16 mouse cellular contexts compared by ENCODE assay signal in the genomic region with DNA sequence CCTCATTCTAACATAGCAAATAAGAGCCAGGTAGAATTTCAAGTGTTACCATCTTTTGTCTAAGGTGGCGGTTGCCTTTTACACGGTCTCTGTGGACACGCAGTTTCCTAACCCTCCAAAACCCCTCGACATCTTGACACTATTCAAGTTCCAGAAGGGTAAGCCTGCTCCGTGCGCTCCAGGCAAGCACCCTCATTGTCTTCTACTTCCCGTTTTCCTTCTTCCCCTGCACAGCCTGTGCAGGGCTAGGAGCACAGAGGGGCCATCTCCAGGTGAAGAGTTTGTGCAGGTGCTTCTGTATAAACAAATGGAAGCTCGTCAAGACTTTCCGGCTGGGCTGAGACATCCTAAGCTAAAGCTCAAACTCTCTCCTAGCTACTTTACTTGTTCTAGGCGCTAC. TPM values are rescaled to one million over a fixed set of nuclear protein-coding genes. Genes with fewer than 3 reads are reported as not detected.
DNase-seq lines count a peak whose midpoint lies in the region; ATAC-seq and TF ChIP-seq lines count a peak whose summit lies in the region.
"Had no signal": no experiment of that assay in that cellular context is flagged by ENCODE, and none has a peak within 500 bp of the region (broad histone marks: within the 10 kb centered on the region; RNA-seq: fewer than 3 reads in every experiment).

No protein-coding gene starts in this region.

- no peaks in the 10 kb centered on the region for H3K36me3 ChIP-seq in intestine, embryonic 15.5 days
- H3K36me3 ChIP-seq in intestine, embryonic 16.5 days (ENCODE audit: control insufficient read depth, insufficient read depth, low read length): no peaks in the 10 kb centered on the region
- peaks cover 10% of the 10 kb centered on the region for H3K36me3 ChIP-seq in G1E (replicated peaks)
- H3K36me3 ChIP-seq in liver, postnatal 0 days (replicated peaks; ENCODE audit: insufficient read depth, low read length): peaks cover 3% of the 10 kb centered on the region; the same call in 1 of the 2 replicates

- DNase-seq in G1E (ENCODE audit: low spot score): no peak
- no peak for DNase-seq in liver, postnatal 0 days
- DNase-seq in cerebellum, postnatal 10 days: no peak
- DNase-seq: cerebellum, postnatal 36 days; heart, adult 18-20 months; kidney, adult 11 months; lung, postnatal 14 days; thymus, adult 2 months had no signal

- peaks cover 8% of the 10 kb centered on the region; the same call in 1 of the 2 replicates for H3K4me1 ChIP-seq in intestine, embryonic 15.5 days (replicated peaks)
- H3K4me1 ChIP-seq in intestine, embryonic 16.5 days (ENCODE audit: control insufficient read depth, insufficient read depth, low read length): peaks cover 10% of the 10 kb centered on the region
- H3K4me1 ChIP-seq in G1E (ENCODE audit: insufficient read depth, low read depth, low read length): peaks cover 35% of the 10 kb centered on the region
- H3K4me1 ChIP-seq in bone marrow macrophage, adult 2 months (ENCODE audit: control insufficient read depth, insufficient read depth, low read length): peaks cover 33% of the 10 kb centered on the region
- H3K4me1 ChIP-seq in liver, postnatal 0 days (ENCODE audit: insufficient read depth): peaks cover 28% of the 10 kb centered on the region

- H3K4me2 ChIP-seq in intestine, embryonic 15.5 days (replicated peaks): peak overlapping the region; percentile 78
- no peak overlapping the region for H3K4me2 ChIP-seq in intestine, embryonic 16.5 days (ENCODE audit: low read depth, low read length)
- 0 out of 2 replicates have a peak overlapping the region, but pooled peaks have one; percentile 94 for H3K4me2 ChIP-seq in liver, postnatal 0 days (ENCODE audit: low read depth, low read length)

- H3K9ac ChIP-seq in intestine, embryonic 15.5 days: no peak overlapping the region
- no peak overlapping the region for H3K9ac ChIP-seq in intestine, embryonic 16.5 days (ENCODE audit: low read depth, low read length)
- no peak overlapping the region for H3K9ac ChIP-seq in liver, postnatal 0 days (replicated peaks)

- no peak for ATAC-seq in intestine, embryonic 15.5 days
- no peak for ATAC-seq in intestine, embryonic 16.5 days
- no peak for ATAC-seq in G1E (ENCODE audit: extremely low read depth, insufficient number of reproducible peaks, low FRiP score, poor library complexity, severe bottlenecking)
- no peak for ATAC-seq in liver, postnatal 0 days
- ATAC-seq in monocyte, adult 5-6 weeks (replicated peaks; ENCODE audit: insufficient number of reproducible peaks, low FRiP score, low TSS enrichment, poor library complexity, severe bottlenecking): no peak

- WGBS in intestine, embryonic 15.5 days: 87% methylated on average over 10 of the region's 10 CpGs
- 86% methylated on average over 10 of the region's 10 CpGs for WGBS in intestine, embryonic 16.5 days
- 69% methylated on average over 10 of the region's 10 CpGs for WGBS in liver, postnatal 0 days (ENCODE audit: insufficient replicate concordance)

- H3K27ac ChIP-seq in intestine, embryonic 15.5 days: no peak overlapping the region
- H3K27ac ChIP-seq in intestine, embryonic 16.5 days (ENCODE audit: low read length): no peak overlapping the region
- H3K27ac ChIP-seq in bone marrow macrophage, adult 2 months (ENCODE audit: insufficient read depth, low read depth, low read length): no peak overlapping the region
- peak overlapping the region; percentile 92; the same call in 1 of the 2 replicates for H3K27ac ChIP-seq in liver, postnatal 0 days (ENCODE audit: low read depth)

- no peak for TF ChIP-seq POLR2A in bone marrow macrophage, adult 2 months (IDR thresholded peaks at IDR 0.05; ENCODE audit: borderline replicate concordance, low read depth, low read length)

- no peak for TF ChIP-seq EP300 in liver, postnatal 0 days (IDR thresholded peaks at IDR 0.05; ENCODE audit: low read depth)

- H3K4me3 ChIP-seq in intestine, embryonic 15.5 days (replicated peaks): no peak overlapping the region
- no peak overlapping the region for H3K4me3 ChIP-seq in intestine, embryonic 16.5 days (ENCODE audit: low read length)
- peak overlapping the region; percentile 92; the same call in 1 of the 2 replicates for H3K4me3 ChIP-seq in G1E (ENCODE audit: low read depth, low read length)
- peak overlapping the region; percentile 69; the same call in 1 of the 2 replicates for H3K4me3 ChIP-seq in bone marrow macrophage, adult 2 months (ENCODE audit: insufficient read depth, low read length)
- H3K4me3 ChIP-seq in liver, postnatal 0 days (ENCODE audit: low read depth, low read length): no peak overlapping the region

- H3K27me3 ChIP-seq in intestine, embryonic 15.5 days (replicated peaks): no peaks in the 10 kb centered on the region
- H3K27me3 ChIP-seq in intestine, embryonic 16.5 days (replicated peaks; ENCODE audit: control insufficient read depth, insufficient read depth, low read length): no peaks in the 10 kb centered on the region
- no peaks in the 10 kb centered on the region for H3K27me3 ChIP-seq in G1E (ENCODE audit: insufficient read depth, low read length)
- H3K27me3 ChIP-seq in liver, postnatal 0 days (ENCODE audit: insufficient read depth, low read length): no peaks in the 10 kb centered on the region
- H3K27me3 ChIP-seq: embryonic facial prominence, embryonic 12.5 days; forebrain, embryonic 12.5 days; midbrain, embryonic 12.5 days; neural tube, embryonic 12.5 days had no signal

- no peak for TF ChIP-seq CTCF in G1E (IDR thresholded peaks at IDR 0.05; ENCODE audit: low read depth, low read length)
- TF ChIP-seq CTCF in bone marrow macrophage, adult 2 months (IDR thresholded peaks at IDR 0.05; ENCODE audit: low read depth, low read length): no peak
- TF ChIP-seq CTCF in liver, postnatal 0 days (IDR thresholded peaks at IDR 0.05; ENCODE audit: low read depth): no peak

- H3K9me3 ChIP-seq in intestine, embryonic 15.5 days: no peaks in the 10 kb centered on the region
- no peaks in the 10 kb centered on the region for H3K9me3 ChIP-seq in intestine, embryonic 16.5 days (ENCODE audit: control insufficient read depth, low read length)
- H3K9me3 ChIP-seq in G1E (replicated peaks): no peaks in the 10 kb centered on the region
- H3K9me3 ChIP-seq in liver, postnatal 0 days (ENCODE audit: low read length): no peaks in the 10 kb centered on the region
- H3K9me3 ChIP-seq: embryonic facial prominence, embryonic 12.5 days; forebrain, embryonic 12.5 days; midbrain, embryonic 12.5 days; neural tube, embryonic 12.5 days had no signal

RNA-seq across cellular contexts. Expression of a gene that starts 1.4 kb away (rescaled TPM):
- 14.0 and 14.7 TPM in 2 replicates for polyA plus RNA-seq in intestine, embryonic 15.5 days (2015; fragmentation: Nextera tagmentation; extraction: Ambion mirVana)
- polyA plus RNA-seq in intestine, embryonic 16.5 days (2015; fragmentation: Nextera tagmentation; extraction: Ambion mirVana): 11.9 and 12.4 TPM in 2 replicates
- total RNA-seq in G1E (2014; fragmentation: Nextera tagmentation) (37.2 and 48.6 TPM in 2 replicates), G1E (2017) (40.8 and 43.3 TPM in 2 replicates)
- 11.0 and 11.6 TPM in 2 replicates for polyA plus RNA-seq in G1E (2012)
- polyA plus RNA-seq in bone marrow macrophage, adult 2 months (2012; ENCODE audit: insufficient read depth, insufficient read length, missing spikeins): 18.1 and 20.5 TPM in 2 replicates
- 3.6 and 3.7 TPM in 2 replicates for polyA plus RNA-seq in liver, postnatal 0 days (2015; fragmentation: Nextera tagmentation; extraction: Ambion mirVana)
- 16.3 to 28.2 TPM (median 20.2 TPM) in 3 replicates for total RNA-seq in monocyte, adult 5-6 weeks (2017)

RNA-seq across cellular contexts. Expression of a gene that starts 16.0 kb away (rescaled TPM):
- 17.1 and 17.2 TPM in 2 replicates for polyA plus RNA-seq in intestine, embryonic 15.5 days (2015; fragmentation: Nextera tagmentation; extraction: Ambion mirVana)
- polyA plus RNA-seq in intestine, embryonic 16.5 days (2015; fragmentation: Nextera tagmentation; extraction: Ambion mirVana): 13.4 and 14.1 TPM in 2 replicates
- total RNA-seq in G1E (2014; fragmentation: Nextera tagmentation) (52.4 and 59.4 TPM in 2 replicates), G1E (2017) (51.8 and 64.0 TPM in 2 replicates)
- 38.6 and 49.8 TPM in 2 replicates for polyA plus RNA-seq in G1E (2012)
- 42.1 and 44.9 TPM in 2 replicates for polyA plus RNA-seq in bone marrow macrophage, adult 2 months (2012; ENCODE audit: insufficient read depth, insufficient read length, missing spikeins)
- 5.2 and 5.6 TPM in 2 replicates for polyA plus RNA-seq in liver, postnatal 0 days (2015; fragmentation: Nextera tagmentation; extraction: Ambion mirVana)
- 81.7 to 95.3 TPM (median 82.8 TPM) in 3 replicates for total RNA-seq in monocyte, adult 5-6 weeks (2017)

Comparison
In these comparisons a context has a peak if more than half of its experiments do, and no peak if none do; other contexts are left out.
1. H3K4me3 ChIP-seq: peak in G1E (single experiment) and bone marrow macrophage, adult 2 months (single experiment); none in intestine, embryonic 15.5 days (single experiment), intestine, embryonic 16.5 days (single experiment) and liver, postnatal 0 days (single experiment).